Mouse (Mus musculus) adrenal gland, postnatal 10 days (tissue): Measurements from ENCODE around the gene Gm10147. TPM values are rescaled to one million over a fixed set of nuclear protein-coding genes. Genes with fewer than 3 reads are reported as not detected.
"Not testable (repeated sequence)": the region's sequence is repeated elsewhere in the genome, so short reads cannot be mapped to it uniquely, and the experiment has no call there.

Experiments used
- DNase-seq: peaks from one replicate; pipeline ENCODE4 v3.0.0; 2021; ENCODE audit warnings: mixed read lengths
- long read RNA-seq, 2 experiments: library from polyadenylated mRNA; stranded (forward); transcript quantifications; one replicate each; pipeline ENCODE4 v2.0.0; 2021
- microRNA-seq: library from miRNA; unstranded; fragments of <30 nt; microRNA quantifications from one replicate; pipeline ENCODE4 v1.2.0, GENCODE M21; 2021
- total RNA-seq, 2 experiments: library from RNA; stranded (reverse); gene quantifications; 2 replicates each; pipeline ENCODE4 v1.2.3; 2021

Gm10147 gene
- total RNA-seq = not detected
- long read RNA-seq, experiment 1 = 0 reads
- long read RNA-seq, experiment 2 = 0 reads

DNA sequence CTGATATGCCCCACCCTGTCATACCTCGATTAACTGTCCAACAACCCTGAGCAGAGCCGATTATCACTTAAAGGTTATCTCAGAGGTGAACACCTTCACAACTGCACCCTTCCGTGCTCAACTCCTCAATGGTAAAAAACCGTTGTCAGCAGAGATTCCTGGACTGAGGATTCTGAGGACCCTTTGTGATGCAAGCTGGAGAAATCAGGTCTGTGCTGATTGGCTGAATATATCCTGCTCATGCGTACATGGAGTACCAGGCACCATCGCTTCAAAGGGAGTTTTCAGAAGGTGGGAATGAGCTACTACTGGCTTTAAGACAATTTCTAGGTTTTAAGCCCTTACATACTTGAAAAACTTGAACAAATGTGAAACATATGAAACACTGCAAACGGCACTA is at the start of gene Gm10147:
Gm10147 (minus strand) TSS at position 101 of the 400 bp plus-strand sequence.
- not testable (repeated sequence) for DNase-seq

Small RNA genes within 50 kb of the gene (microRNA-seq; reads per million reads assigned to microRNA genes)
- gene Gm44499 = not detected
